Mouse (Mus musculus) regulatory T cell (primary cell): ENCODE measurements around the gene Foxj1.

Experiments used
- in situ Hi-C: fragments of 300-600 bp; cut with MboI, MseI; formaldehyde crosslinking; loops from one replicate; pipeline ENCODE4 v1.15.1; 2025; ENCODE audit warnings: high pct_unique_total_duplicates

Foxj1 gene

DNA sequence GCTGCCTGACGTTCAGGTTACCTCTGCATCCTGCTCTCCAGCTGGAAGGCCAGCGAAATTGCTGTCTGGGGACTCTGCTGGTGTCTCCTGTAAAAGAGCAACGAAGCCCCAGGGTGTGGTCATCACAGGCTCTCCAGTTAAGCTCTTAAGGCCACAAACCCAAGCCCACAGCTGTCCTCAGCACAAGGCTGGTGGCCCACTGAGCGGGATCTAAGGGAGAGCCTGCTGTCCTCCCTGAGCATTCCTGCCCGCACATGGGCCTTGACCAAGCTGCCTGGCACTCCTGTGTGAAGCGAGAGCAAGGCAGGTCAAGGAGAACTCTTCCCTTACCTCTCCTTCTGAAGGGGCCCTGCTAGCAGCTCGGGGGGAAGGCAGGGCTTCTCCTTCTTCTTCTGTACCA lies 11.8 kb upstream of the Foxj1 start:
- in situ Hi-C loops = no loop called here

DNA sequence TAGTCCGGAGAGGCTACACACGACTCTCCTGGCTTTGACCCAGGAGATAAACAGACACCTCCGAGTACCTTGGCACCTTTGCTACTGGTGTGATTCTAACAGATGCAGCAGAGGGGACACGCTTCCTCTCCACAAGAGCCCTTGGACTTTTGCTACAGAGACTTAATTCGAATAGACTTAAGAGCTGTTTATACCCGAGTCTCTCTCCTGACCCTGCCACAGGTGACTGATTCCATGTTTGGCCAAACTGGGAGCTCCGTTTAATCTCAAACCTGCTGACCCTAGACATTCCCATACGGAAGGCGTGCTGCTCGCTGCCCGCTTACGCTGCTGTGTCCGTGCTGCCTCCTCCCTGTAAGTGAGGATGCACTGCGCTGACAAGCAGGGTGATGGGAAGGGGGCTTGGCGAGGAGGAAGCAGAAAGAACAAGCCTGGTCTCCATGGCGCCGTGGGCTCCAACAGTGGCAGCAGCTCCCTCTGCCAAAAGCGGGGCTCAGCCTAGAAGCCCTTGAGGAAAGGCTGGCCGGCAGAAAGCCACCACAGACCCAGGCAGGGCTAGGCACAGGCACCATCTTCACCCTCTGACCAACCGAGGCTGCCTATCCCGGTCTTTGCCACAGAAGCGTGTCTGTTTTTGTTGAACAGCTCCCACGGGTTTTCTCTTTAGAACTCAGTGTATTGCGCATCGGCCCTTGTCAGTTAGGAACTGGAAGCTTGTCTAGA lies 7.0 kb upstream of the Foxj1 start:
- in situ Hi-C loops = no loop called here

GRCm38 (mm10) chr11:116337531-116337930 lies 2.3 kb upstream of the Foxj1 start:
- in situ Hi-C loops = no loop called here

DNA sequence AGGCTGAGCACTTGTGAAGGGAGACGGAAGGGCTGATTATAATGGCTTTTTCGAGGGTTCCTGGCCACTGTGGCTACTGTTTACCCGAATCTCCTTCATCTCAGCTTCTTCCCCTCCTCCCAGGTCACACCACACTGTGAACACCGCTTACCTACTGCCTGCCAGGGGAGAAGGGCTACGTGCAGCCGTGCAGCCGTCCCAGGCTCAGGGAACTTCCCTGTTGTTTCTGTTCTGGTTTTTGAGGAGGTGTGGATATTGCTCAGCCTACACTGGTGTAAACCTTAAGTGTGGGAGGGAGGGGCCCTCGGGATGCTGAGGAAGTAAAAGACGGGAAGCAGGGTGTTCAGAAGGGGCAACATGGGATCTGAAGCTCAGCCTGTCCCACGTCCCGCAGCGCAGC lies 1.8 kb upstream of the Foxj1 start:
- in situ Hi-C loops = no loop called here

DNA sequence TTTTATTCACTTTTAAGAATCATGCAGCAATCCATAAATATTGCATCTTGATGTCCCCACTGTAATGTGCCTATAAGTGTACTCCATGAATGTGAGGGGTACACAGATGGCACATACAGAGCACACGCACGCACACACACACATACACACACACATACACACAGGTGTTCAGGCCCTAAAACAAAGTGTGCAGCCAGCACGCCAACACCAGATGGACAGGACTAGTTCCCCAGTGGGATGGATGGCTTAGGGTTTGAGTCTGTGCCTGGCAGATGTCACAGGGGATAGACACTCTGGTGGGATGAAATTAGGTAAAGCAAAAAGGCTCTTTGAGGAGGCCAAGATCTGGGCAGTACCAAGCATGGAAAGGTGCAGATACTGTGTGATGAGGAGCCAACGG lies 1.2 kb upstream of the Foxj1 start:
- in situ Hi-C loops = no loop called here

DNA sequence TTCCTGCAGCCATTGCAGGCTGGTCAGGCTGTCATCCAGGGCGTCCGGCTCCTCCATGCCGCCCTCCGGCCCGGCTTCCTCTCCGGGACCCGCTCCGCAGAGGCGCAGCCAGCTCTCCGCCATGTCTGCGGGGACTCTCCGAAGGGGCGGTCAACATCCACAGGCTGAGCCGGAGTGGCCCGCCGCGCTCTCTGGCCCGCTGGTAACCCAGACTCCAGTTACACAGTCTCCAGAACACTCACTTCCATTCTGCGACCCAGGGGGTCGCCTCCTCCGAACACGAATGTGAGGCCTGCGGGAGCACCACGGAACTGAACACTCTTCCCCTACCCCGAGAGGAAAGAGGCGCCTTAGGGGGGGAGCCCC lies 799 bp downstream of the Foxj1 start:
- in situ Hi-C loops = no loop called here

GRCm38 (mm10) chr11:116333526-116334416 lies 1.4 kb downstream of the Foxj1 start:
- in situ Hi-C loops = no loop called here

DNA sequence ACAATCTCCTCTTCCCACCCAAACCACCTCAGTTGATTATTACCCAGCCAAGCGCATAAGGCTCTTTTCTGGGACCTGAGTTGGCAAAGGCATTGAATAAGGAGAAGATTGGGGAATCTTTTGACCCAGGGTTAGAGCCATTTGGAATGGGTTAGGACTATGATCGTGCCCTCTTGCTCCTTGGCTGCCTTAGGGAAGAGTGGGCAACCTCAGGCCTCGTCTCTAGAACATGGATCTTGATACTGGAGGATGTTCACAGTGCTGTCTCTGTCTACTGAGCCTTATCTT lies 2.3 kb downstream of the Foxj1 start:
- in situ Hi-C loops = no loop called here

DNA sequence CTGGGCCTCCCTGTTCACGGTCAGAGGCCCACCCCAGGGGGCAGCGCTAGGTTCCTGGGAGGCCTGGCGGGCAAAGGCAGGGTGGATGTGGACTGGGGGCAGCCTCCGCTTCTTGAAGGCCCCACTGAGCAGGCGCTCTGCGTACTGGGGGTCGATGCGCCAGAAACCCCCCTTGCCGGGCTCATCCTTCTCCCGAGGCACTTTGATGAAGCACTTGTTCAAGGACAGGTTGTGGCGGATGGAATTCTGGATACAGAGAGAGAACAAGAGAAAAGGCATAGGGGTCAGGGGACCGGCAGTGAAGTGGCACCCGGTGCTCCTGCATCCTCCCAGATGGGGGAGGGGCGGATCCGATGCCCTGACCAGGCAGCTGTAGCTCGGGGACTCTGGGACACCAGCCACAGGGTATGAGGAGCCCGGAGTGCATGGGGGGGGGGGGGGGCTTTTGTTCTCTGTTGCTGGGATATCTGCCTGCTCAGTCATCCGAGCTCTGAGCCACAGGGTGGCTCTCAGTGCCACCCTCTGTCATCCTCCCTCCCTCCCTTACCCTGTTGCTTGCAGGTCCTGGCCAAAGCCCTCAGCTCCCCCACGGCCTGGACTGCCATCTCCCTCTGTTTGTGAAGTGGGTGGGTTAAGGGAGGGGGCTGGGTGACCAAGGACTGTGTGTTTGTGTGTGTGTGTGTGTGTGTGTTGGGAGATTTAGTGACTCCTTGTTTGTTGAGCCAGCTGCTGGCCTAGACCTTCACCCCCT lies 2.8 kb downstream of the Foxj1 start:
- in situ Hi-C loops = no loop called here

DNA sequence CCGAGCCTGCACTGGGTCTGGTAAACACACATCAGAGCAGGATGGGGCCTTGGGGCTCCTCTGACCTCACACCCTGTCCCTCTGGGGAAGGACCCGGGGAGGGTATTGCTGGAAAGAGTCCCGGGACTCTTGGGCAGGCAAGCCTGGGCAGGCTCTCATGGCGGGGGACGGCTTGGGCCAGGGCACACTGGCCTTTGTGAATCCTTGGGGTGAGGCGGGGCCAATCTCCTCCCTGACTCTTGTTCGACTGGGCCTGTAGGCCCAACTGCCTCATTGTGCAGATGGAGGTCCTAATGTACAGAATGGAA lies 5.0 kb downstream of the Foxj1 start:
- in situ Hi-C loops = no loop called here

DNA sequence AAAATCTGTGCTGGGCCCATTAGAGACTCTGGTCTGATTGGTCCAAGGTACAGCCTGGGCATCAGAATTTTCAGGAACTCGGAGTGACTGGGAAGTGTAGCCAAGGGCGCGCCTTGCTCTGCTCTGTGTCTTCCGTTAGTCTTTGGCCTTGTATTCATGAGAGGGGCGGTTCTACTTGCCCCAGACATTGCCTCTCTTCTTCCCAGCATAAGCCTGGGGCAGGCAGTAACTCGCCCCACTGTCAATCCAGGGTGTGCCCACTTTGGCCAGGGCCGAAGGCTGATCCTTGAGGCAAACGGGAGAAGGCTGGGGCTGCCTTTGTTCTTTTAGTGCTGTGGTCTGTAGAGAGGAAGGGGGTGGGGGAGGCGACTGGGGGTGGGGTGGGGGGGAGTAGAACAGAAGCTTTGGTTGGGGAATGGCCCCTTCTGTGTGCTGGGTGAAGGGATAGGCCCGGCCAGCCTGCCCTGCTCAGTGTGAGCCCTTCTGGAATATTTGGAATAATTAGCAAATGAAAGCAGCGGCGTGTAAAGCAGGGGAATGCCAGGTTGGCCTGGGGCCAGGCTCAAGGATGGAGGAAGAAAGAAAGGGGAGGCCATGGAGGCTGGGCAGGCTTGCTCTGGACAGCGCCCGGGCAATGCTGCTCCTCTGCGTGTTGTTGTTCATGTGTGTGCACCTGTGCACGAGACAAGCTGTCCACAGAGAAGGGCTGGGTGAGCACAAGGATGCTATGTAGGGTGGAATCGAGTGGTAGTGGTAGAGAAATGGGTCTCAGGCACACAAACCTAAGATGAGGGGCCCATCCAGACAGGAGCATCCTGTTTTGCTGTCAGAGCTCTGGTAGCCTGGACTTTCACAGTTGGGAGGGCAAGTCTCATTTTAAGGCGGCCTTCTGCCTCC lies 5.6 kb downstream of the Foxj1 start:
- in situ Hi-C loops = no loop called here

DNA sequence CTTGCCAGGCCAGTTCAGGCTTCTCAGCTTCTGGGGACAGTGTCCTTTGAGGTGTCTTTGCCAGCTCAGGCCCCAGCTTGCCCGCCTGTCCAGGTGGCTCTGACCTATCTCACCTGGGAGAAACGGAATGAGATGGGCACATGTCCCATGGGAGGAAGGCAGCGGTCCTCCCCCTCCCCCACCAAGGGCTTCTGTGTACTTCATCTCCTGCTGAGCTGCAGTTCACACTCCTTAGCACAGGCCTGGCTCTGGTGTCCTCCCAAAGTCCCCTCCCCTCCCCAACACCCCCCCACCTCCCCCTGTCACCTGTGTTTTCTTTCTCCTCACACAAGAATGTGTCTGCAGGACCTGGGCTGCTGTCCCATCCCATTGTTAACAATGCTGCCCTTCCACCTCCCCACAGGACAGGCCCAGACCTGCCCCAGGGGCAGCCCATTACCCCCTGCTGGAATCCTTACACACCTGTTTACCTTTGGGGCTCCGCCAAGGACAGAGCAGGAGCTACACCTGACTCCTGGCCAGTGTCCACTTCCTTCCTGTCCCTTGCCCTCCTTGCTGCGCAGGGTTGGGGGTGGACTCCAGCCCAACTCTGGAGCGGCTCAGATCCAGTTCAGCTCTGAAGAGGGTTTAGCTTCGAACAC lies 8.1 kb downstream of the Foxj1 start:
- in situ Hi-C loops = no loop called here

- in situ Hi-C loops = loop anchor here (5.0 kb wide), 1 partner anchor 128 kb away; no protein-coding TSS in a partner anchor
These were observed 16.2 kb downstream of the Foxj1 start for GRCm38 (mm10) chr11:116318719-116319659.

- in situ Hi-C loops = no loop called here
These were observed 22.8 kb downstream of the Foxj1 start for GRCm38 (mm10) chr11:116312359-116312758.

GRCm38 (mm10) chr11:116311169-116311568 lies 24.0 kb downstream of the Foxj1 start:
- in situ Hi-C loops = no loop called here

GRCm38 (mm10) chr11:116309601-116310000 lies 25.6 kb downstream of the Foxj1 start:
- in situ Hi-C loops = no loop called here

DNA sequence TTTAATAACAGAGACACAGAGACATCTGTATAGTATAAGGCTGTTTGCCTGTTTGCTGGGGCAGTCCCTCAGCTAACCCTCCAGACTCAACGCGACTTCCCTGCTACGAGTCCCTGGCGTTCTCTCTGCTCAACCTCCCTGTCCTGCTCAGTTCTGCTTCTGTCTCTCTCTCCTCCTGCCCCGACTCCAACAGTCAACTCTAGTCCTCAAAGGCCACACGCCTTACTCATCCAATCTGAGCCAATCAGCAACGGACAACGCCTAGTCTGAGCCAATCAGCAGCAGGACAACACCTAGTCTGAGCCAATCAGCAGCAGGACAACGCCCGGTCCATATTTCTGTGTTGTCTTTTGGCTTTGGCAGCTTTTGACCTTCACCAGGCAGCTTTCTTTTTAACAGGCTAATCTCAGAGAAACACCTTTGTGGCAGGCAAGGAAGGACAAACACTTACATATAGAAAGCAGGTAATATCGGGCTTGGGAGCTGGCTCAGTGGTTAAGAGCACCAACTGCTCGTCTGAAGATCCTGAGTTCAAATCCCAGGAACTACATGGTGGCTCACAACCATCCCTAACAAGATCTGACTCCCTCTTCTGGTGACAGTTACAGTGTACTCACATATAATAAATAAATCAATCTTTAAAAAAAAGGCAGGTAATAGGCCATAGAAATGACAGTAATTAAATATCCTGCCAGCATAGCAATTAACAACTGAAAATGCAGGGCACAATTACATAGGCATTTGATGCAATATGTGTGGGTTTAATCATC lies 27.3 kb downstream of the Foxj1 start:
- in situ Hi-C loops = no loop called here

DNA sequence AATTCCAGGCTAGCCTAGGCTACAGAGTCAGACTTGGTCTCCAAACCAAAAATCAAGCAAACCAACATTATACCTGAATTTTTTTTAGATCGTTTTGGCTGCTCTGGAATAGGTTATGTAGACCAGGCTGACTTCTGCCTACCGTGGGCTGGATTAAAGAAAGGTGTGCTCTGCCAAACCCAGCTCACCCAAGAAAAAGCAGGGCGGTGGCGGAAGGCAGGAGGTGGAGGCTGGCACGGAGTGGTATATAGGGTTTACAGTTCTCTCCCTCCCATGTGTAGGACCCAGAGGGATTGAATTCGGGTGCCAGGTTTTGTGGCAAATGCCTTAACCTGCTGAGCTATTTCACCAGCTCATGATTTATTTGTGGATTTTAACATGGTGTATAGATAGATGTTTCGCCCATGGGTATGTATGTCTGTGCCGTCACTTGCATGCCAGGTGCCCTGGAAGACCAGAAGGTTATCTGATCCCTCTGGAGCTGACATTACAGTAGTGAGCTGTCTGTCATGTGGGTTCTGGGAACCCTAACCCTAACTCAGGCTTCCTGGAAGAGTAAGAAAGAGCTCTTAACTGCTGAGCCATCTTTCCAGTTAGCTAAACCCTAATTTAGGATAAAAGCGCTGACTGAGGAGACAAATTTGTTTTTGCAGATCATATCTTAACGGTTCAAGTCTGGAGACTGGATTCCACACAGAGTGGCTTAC lies 28.0 kb downstream of the Foxj1 start, which contains the start of gene Exoc7:
Gene Exoc7, minus strand, starts transcription at position 215 of the 707 bp plus-strand sequence.
- in situ Hi-C loops = no loop called here
